Mouse (Mus musculus) forebrain, embryonic 16.5 days (tissue): ENCODE data around the gene Cyfip2. TPM values are rescaled to one million over a fixed set of nuclear protein-coding genes. Genes with fewer than 3 reads are reported as not detected.

ENCODE experiments used
- ATAC-seq: fragments of 200-750 bp; cut with Nextera tagmentation; 2 replicates; pipeline ENCODE4 v1.8.0; 2017; ENCODE audit warnings: mild to moderate bottlenecking, moderate library complexity
- H3K27ac ChIP-seq: fragments of 300-500 bp; sonication (generic); 2 replicates; pipeline ENCODE4 v1.5.1; 2014; ENCODE audit warnings: low read length, control low read depth
- H3K27me3 ChIP-seq: fragments of 300-500 bp; sonication (generic); replicated peaks from 2 replicates; pipeline ENCODE4 v1.6.1; 2014; ENCODE audit warnings: low read length; ENCODE audit not compliant: control insufficient read depth, insufficient read depth
- H3K36me3 ChIP-seq: fragments of 300-500 bp; sonication (generic); 2 replicates; pipeline ENCODE4 v1.6.1; 2014; ENCODE audit not compliant: control insufficient read depth, insufficient read depth
- H3K4me1 ChIP-seq: fragments of 300-500 bp; sonication (generic); replicated peaks from 2 replicates; pipeline ENCODE4 v1.6.1; 2014; ENCODE audit warnings: low read length; ENCODE audit not compliant: control insufficient read depth, insufficient read depth
- H3K4me2 ChIP-seq: fragments of 300-500 bp; sonication (generic); 2 replicates; pipeline ENCODE4 v1.6.1; 2014; ENCODE audit warnings: mild to moderate bottlenecking, low read length, control low read depth
- H3K4me3 ChIP-seq: fragments of 300-500 bp; sonication (generic); replicated peaks from 2 replicates; pipeline ENCODE4 v1.5.1; 2014; ENCODE audit warnings: mild to moderate bottlenecking, low read length, control low read depth
- H3K9ac ChIP-seq: fragments of 300-500 bp; sonication (generic); replicated peaks from 2 replicates; pipeline ENCODE4 v1.6.1; 2014; ENCODE audit warnings: low read depth, low read length, control low read depth
- H3K9me3 ChIP-seq: fragments of 300-500 bp; sonication (generic); 2 replicates; pipeline ENCODE4 v1.6.1; 2016; ENCODE audit warnings: low read length; ENCODE audit not compliant: control insufficient read depth
- WGBS: fragments of 180-500 bp; shearing (Covaris S2); extraction: QIAGEN DNeasy Blood & Tissue Kit; methylation state at CpG from one replicate; pipeline ENCODE4 v1.1.7; 2014; 5-methylcytosine and 5-hydroxymethylcytosine counted together
- polyA plus RNA-seq: library from polyadenylated mRNA; unstranded; fragments of >200 nt; fragmentation: Nextera tagmentation; extraction: Ambion mirVana; gene quantifications from 2 replicates; pipeline ENCODE4 v1.2.1, GENCODE M21; 2015

Cyfip2 gene
- polyA plus RNA-seq, 1 experiment from 2014 or later: 88.4 TPM

DNA sequence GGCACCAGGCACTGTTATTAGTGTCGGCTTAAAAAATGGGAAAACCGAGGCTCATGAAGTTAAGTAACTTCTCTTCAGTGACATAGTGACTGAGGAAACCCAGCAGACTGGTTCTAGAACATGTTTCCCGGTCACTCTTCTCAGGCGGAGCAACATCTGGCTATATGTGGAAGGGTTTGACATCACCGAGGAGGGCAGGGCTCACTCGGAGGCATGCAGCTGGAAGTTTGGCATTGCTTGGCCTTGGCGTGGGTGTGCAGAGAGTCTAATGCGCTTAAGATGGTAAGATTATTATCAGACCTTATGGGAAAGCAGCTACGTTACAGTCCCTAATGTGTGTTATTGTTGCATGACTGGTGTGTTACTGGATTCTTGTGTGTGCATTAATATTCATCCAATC, 140.5 kb downstream of the Cyfip2 start:
- no peak overlapping the region for H3K4me3 ChIP-seq
- no peaks in the 10 kb centered on the region for H3K9me3 ChIP-seq
- H3K9ac ChIP-seq: no peak overlapping the region
- H3K27ac ChIP-seq: no peak overlapping the region
- no peaks in the 10 kb centered on the region for H3K4me1 ChIP-seq
- WGBS: 93% methylated on average over 9 of the region's 9 CpGs
- ATAC-seq: no peak
- H3K4me2 ChIP-seq: no peak overlapping the region
- H3K36me3 ChIP-seq: no peaks in the 10 kb centered on the region
- H3K27me3 ChIP-seq: no peaks in the 10 kb centered on the region

DNA sequence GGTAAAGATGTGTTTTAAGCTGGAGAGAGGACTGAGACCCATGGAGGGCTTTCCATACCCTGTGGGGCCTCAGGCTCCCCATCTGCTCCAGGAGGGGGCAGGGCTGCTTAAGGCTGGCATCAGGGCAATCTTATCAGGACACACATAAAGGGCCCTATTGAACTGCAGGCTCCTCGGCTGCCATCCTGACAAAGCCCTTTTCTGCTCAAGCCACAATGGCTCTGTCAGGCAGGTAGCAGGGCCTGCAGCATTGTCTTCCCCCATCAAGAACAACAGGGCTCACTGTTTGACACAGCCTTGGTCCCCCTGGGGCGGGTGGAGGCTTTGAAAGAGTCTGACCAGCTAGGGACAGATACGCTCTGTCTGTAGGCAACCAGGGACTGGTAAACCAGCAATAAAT, 142.8 kb downstream of the Cyfip2 start:
- no peaks in the 10 kb centered on the region for H3K36me3 ChIP-seq
- no peaks in the 10 kb centered on the region for H3K27me3 ChIP-seq
- no peak overlapping the region for H3K4me2 ChIP-seq
- H3K9me3 ChIP-seq: no peaks in the 10 kb centered on the region
- no peak for ATAC-seq
- H3K4me3 ChIP-seq: no peak overlapping the region
- H3K27ac ChIP-seq: no peak overlapping the region
- peaks cover 5% of the 10 kb centered on the region; the same call in 1 of the 2 replicates for H3K4me1 ChIP-seq
- no peak overlapping the region for H3K9ac ChIP-seq
- 16% methylated on average over 3 of the region's 3 CpGs for WGBS

DNA sequence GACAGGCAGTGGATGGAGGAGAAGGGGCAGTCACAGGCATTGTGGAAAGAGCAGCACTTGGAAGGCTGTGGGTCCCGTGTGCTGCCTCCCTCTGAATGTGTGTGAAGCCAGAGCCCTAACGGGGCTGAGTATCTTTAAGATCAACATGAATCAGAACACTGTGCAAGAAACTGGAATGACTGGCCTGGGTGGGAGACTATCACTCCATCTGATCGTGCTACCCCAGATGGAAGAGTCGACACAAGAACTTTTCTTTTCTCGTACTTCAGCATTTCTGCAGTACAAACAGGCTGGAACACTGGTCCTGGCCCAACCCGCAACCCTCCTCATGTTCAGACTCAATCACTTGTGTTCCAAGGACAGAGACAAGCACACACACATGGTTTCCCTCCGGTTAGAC, 144.2 kb downstream of the Cyfip2 start:
- Histone ChIP-seq H3K9ac (no peak overlapping the region), H3K27me3 (no peaks in the 10 kb centered on the region), H3K4me2 (no peak overlapping the region), H3K27ac (no peak overlapping the region), H3K4me1 (peaks cover 5% of the 10 kb centered on the region; the same call in 1 of the 2 replicates), H3K4me3 (no peak overlapping the region), H3K36me3 (no peaks in the 10 kb centered on the region), H3K9me3 (no peaks in the 10 kb centered on the region)
- WGBS: 90% methylated on average over 7 of the region's 7 CpGs
- no peak for ATAC-seq

- 2% methylated on average over 40 of the region's 40 CpGs for WGBS
- H3K36me3 ChIP-seq: no peaks in the 10 kb centered on the region
- peaks cover 5% of the 10 kb centered on the region; the same call in 1 of the 2 replicates for H3K4me1 ChIP-seq
- H3K4me3 ChIP-seq: peak within 1 kb of the TSS; percentile 50
- no peaks in the 10 kb centered on the region for H3K27me3 ChIP-seq
- peak; percentile 65; the same call in 1 of the 2 replicates for ATAC-seq
- H3K9ac ChIP-seq: peak within 1 kb of the TSS; percentile 48
- no peak within 1 kb of the TSS for H3K27ac ChIP-seq
- H3K4me2 ChIP-seq: peak within 1 kb of the TSS; percentile 85
- H3K9me3 ChIP-seq: no peaks in the 10 kb centered on the region
Observed at GRCm38 (mm10) chr11:46165866-46166585, 146.6 kb downstream of the Cyfip2 start, which contains the start of gene Nipal4. TSS of gene Nipal4 (minus strand) at chr11:46166508.

DNA sequence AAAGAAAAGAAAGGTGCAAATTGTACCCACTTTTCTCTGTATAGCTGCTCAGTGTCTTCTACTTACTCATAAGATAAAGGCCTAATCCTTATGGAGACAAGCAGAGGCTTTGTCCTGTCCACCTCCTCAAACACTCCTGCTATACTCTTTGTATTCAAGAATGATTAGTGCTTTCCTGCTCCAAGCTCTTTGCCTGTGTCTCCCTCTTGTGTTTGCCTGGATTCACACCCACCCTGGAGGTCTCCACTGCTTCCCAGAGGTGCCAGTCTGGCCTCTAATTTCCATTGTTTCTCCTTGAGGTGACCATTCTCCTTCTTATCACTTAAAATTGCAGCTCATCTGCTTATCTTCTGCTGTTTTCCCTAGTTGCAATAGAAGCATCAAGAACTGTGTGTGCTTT, 155.2 kb downstream of the Cyfip2 start:
- H3K27ac ChIP-seq: no peak overlapping the region
- no peaks in the 10 kb centered on the region for H3K9me3 ChIP-seq
- no peak overlapping the region for H3K9ac ChIP-seq
- no peak overlapping the region for H3K4me2 ChIP-seq
- ATAC-seq: no peak
- no peak overlapping the region for H3K4me3 ChIP-seq
- no peaks in the 10 kb centered on the region for H3K27me3 ChIP-seq
- H3K4me1 ChIP-seq: no peaks in the 10 kb centered on the region
- H3K36me3 ChIP-seq: no peaks in the 10 kb centered on the region

GRCm38 (mm10) chr11:46156945-46157344, 155.7 kb downstream of the Cyfip2 start:
- no peak for ATAC-seq
- Histone ChIP-seq H3K27me3 (no peaks in the 10 kb centered on the region), H3K36me3 (no peaks in the 10 kb centered on the region), H3K27ac (no peak overlapping the region), H3K4me2 (no peak overlapping the region), H3K4me1 (no peaks in the 10 kb centered on the region), H3K4me3 (no peak overlapping the region), H3K9me3 (no peaks in the 10 kb centered on the region), H3K9ac (no peak overlapping the region)
- WGBS: 88% methylated on average over 8 of the region's 8 CpGs

DNA sequence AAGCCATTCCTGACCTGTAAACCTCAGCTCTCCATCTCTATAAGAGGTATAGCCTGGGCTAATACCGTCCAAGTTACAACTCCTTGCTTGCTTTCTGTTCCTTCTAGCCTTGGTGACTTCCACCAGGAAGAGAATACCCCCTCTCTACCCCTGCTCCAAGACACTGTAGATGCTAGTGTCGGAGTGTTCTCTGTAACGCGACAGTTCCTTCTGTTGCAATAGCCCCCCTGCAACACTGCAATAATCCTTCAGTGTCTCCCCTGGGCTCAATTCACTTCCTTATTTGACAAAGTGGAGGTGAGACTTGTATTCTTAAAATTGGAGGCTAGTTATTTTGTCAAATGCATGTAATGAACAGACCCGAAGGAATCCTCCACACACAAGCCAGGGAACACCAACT, 166.0 kb downstream of the Cyfip2 start:
- WGBS: 94% methylated on average over 5 of the region's 5 CpGs
- Histone ChIP-seq H3K4me1 (no peaks in the 10 kb centered on the region), H3K9ac (no peak overlapping the region), H3K9me3 (no peaks in the 10 kb centered on the region), H3K27ac (no peak overlapping the region), H3K4me2 (no peak overlapping the region), H3K4me3 (no peak overlapping the region), H3K27me3 (no peaks in the 10 kb centered on the region), H3K36me3 (peaks cover 11% of the 10 kb centered on the region; the same call in 1 of the 2 replicates)
- no peak for ATAC-seq

- no peak for ATAC-seq
- Histone ChIP-seq H3K4me2 (no peak overlapping the region), H3K9ac (no peak overlapping the region), H3K4me3 (no peak overlapping the region), H3K4me1 (no peaks in the 10 kb centered on the region), H3K36me3 (peaks cover 13% of the 10 kb centered on the region; the same call in 1 of the 2 replicates), H3K27ac (no peak overlapping the region), H3K27me3 (no peaks in the 10 kb centered on the region), H3K9me3 (no peaks in the 10 kb centered on the region)
- WGBS: 90% methylated on average over 11 of the region's 11 CpGs
Observed at GRCm38 (mm10) chr11:46145163-46145875, 167.3 kb downstream of the Cyfip2 start.
